Mouse (Mus musculus): ENCODE measurements around the gene Pla2g5. TPM values are rescaled to one million over a fixed set of nuclear protein-coding genes. Genes with fewer than 3 reads are reported as not detected.

The Pla2g5 gene
- polyA plus RNA-seq, 1 experiment from 2014 or later = 1.4 TPM

- in situ Hi-C loops (cut with MboI; ENCODE audit: low pct_unique_long_range_greater_than_20kb) = no loop called here
- DNase-seq (ENCODE audit: low read depth, low spot score) = no peak
- CTCF ChIA-PET = interaction anchor here (0.8 kb wide), 1 partner anchor 51 kb away, joined by 3 read pairs; no protein-coding TSS in a partner anchor
- no peak for ATAC-seq
- no peaks in the 10 kb centered on the region for H3K27me3 ChIP-seq
- TF ChIP-seq CTCF (IDR thresholded peaks at IDR 0.05) = no peak
- POLR2A ChIA-PET = no interaction called here
Measured at GRCm38 (mm10) chr4:138800134-138800744, 63.0 kb downstream of the Pla2g5 start.

DNA sequence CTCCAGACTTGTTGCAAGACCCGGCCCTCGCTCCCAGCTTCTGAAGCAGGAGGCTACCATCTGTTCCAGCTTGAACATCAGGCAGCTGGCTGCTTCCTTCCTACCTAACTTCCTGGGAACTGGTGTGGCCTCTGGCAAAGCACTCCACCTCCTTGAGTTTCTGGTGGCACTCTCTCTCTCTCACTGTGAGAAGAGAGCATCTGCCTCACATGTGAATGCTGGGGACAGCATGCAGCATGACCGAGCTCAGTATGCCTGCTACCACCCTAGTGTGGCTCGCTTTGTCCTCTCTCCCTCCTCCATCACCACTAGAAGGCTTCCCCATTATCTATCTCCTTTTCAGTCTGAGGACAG, 66.1 kb downstream of the Pla2g5 start:
- TF ChIP-seq CTCF (IDR thresholded peaks at IDR 0.05) = no peak
- ChIA-PET POLR2A (no interaction called here), CTCF (no interaction called here)
- H3K27me3 ChIP-seq = no peaks in the 10 kb centered on the region
- in situ Hi-C loops (cut with MboI; ENCODE audit: low pct_unique_long_range_greater_than_20kb) = no loop called here
- ATAC-seq (no peak), DNase-seq (ENCODE audit: low read depth, low spot score) (no peak)

DNA sequence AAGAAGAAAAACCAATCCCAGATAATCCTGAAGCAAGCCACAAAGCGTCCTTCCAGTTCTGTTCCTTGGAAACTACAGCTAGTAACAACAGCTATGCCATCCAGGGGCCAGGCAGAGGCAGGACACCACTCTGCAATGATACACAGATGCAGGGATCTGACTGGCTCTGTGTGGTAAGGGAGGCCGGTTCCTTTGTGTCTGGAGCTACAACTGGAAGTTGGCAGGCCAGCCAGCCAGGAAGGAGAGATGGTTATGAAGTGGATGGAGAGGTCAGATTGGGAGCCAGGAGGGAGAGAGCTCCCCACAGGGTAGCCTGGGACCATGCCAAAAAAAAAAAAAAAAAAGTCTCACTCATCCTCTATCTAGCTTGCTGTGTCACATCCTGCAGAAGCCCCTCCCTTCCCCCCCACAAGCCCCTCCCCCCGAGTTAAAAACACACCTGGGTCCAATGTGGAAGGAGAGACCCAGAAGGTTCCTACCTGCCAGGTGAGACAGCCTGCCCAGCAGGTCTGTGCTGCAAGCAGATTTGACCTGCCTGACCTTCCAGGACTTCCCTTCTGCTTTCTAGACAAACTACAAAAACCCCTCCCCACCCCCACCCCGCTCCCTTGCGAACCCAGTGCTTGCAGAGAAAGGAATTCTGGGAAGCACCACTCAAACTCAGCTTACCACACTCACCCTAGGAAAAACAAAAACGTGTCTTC, 66.6 kb downstream of the Pla2g5 start:
- in situ Hi-C loops (cut with MboI; ENCODE audit: low pct_unique_long_range_greater_than_20kb) = no loop called here
- CTCF ChIA-PET = no interaction called here
- no peaks in the 10 kb centered on the region for H3K27me3 ChIP-seq
- DNase-seq (ENCODE audit: low read depth, low spot score) (no peak), ATAC-seq (no peak)
- POLR2A ChIA-PET = no interaction called here
- TF ChIP-seq CTCF (IDR thresholded peaks at IDR 0.05) = no peak

- CTCF ChIA-PET = no interaction called here
- in situ Hi-C loops (cut with MboI; ENCODE audit: low pct_unique_long_range_greater_than_20kb) = no loop called here
- no peaks in the 10 kb centered on the region for H3K27me3 ChIP-seq
- POLR2A ChIA-PET = no interaction called here
- TF ChIP-seq CTCF (IDR thresholded peaks at IDR 0.05) = no peak
- ATAC-seq = no peak
- DNase-seq (ENCODE audit: low read depth, low spot score) = no peak
Measured at GRCm38 (mm10) chr4:138794344-138794743, 68.9 kb downstream of the Pla2g5 start.

DNA sequence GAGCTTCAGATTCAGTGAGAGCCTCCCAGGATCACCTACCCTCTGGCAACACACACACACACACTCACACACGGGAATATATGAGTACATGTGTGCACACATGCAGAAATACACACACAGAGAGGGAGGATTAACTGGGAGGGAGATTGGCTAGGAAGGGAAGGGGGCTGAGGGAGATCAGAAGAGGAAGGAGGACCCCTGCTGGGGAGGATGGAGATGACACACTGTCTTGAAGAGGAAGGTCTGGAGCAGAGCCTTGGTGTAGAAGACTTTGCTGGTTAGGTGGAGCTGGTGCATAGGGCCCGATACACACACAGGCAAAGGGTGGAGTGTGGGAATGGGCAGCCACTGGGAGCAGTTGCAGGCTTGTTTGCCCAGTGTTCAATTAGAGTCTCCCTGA, 70.0 kb downstream of the Pla2g5 start:
- H3K27me3 ChIP-seq = no peaks in the 10 kb centered on the region
- ChIA-PET CTCF (no interaction called here), POLR2A (no interaction called here)
- in situ Hi-C loops (cut with MboI; ENCODE audit: low pct_unique_long_range_greater_than_20kb) = no loop called here
- no peak for TF ChIP-seq CTCF (IDR thresholded peaks at IDR 0.05)
- ATAC-seq (no peak), DNase-seq (ENCODE audit: low read depth, low spot score) (no peak)

- ChIA-PET CTCF (no interaction called here), POLR2A (no interaction called here)
- no peaks in the 10 kb centered on the region for H3K27me3 ChIP-seq
- ATAC-seq (no peak), DNase-seq (ENCODE audit: low read depth, low spot score) (no peak)
- TF ChIP-seq CTCF (IDR thresholded peaks at IDR 0.05) = no peak
- in situ Hi-C loops (cut with MboI; ENCODE audit: low pct_unique_long_range_greater_than_20kb) = no loop called here
Measured at GRCm38 (mm10) chr4:138792599-138792998, 70.7 kb downstream of the Pla2g5 start.

GRCm38 (mm10) chr4:138791452-138791851, 71.8 kb downstream of the Pla2g5 start:
- POLR2A ChIA-PET = interaction anchor here (0.7 kb wide), 1 partner anchor 19 kb away, joined by 3 read pairs; no protein-coding TSS in a partner anchor
- ATAC-seq = no peak
- DNase-seq (ENCODE audit: low read depth, low spot score) = no peak

GRCm38 (mm10) chr4:138788381-138788780, 74.9 kb downstream of the Pla2g5 start:
- ChIA-PET POLR2A (interaction anchor here (1.0 kb wide), 1 partner anchor 16 kb away, joined by 3 read pairs; no protein-coding TSS in a partner anchor), CTCF (no interaction called here)
- in situ Hi-C loops (cut with MboI; ENCODE audit: low pct_unique_long_range_greater_than_20kb) = no loop called here
- DNase-seq (ENCODE audit: low read depth, low spot score) (no peak), ATAC-seq (no peak)
- TF ChIP-seq CTCF (IDR thresholded peaks at IDR 0.05) = no peak
- H3K27me3 ChIP-seq = no peaks in the 10 kb centered on the region

More at GRCm38 (mm10) chr4:138791452-138791851, 71.8 kb downstream of the Pla2g5 start:
- CTCF ChIA-PET = no interaction called here
- TF ChIP-seq CTCF (IDR thresholded peaks at IDR 0.05) = no peak
- in situ Hi-C loops (cut with MboI; ENCODE audit: low pct_unique_long_range_greater_than_20kb) = no loop called here
- H3K27me3 ChIP-seq = no peaks in the 10 kb centered on the region

DNA sequence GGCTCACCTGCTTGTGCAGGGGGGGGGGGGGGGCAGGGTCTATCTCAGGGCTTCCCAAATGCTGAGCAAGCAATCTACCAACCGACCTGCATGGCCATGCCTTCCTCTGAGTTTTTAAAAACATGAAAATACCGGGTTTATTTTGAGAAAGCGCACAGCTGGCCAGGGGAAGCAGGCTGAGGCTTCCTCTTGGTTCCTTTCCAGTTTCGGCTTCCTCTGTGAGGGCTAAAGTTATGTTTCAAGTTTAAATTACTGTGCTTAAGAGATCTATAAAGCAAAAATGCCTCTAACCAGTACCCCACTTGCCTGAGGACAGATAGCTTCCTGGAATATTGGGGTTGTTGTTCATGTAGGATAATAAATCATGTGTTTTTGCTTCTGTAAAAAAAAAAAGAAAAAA, 77.1 kb downstream of the Pla2g5 start:
- TF ChIP-seq CTCF (IDR thresholded peaks at IDR 0.05) = no peak
- no peaks in the 10 kb centered on the region for H3K27me3 ChIP-seq
- ChIA-PET CTCF (no interaction called here), POLR2A (no interaction called here)
- no peak for DNase-seq (ENCODE audit: low read depth, low spot score)
- no peak for ATAC-seq
- in situ Hi-C loops (cut with MboI; ENCODE audit: low pct_unique_long_range_greater_than_20kb) = no loop called here

GRCm38 (mm10) chr4:138785721-138786120, 77.6 kb downstream of the Pla2g5 start:
- TF ChIP-seq CTCF (IDR thresholded peaks at IDR 0.05) = no peak
- CTCF ChIA-PET = no interaction called here
- POLR2A ChIA-PET = no interaction called here
- no peaks in the 10 kb centered on the region for H3K27me3 ChIP-seq
- no peak for ATAC-seq
- DNase-seq (ENCODE audit: low read depth, low spot score) = no peak
- in situ Hi-C loops (cut with MboI; ENCODE audit: low pct_unique_long_range_greater_than_20kb) = no loop called here

DNA sequence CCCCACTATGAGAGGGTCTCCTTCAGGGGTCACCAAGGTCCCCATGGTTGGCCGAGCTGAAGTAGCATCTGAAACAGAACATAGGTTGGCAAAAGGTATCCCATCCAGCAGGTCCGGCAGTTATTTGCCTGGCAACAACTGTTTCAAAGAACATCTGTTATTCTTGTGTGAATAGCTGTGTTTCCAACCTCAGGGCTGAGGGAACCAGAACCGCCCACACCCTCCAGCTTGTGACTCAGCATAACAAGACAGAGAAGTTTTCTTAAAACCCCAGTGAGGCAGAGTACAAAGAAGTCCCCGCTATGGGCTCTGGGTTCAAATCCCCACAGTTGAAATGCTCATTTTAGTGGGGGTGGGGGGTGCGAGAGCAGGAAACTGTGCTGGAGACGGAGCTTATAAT, 81.2 kb downstream of the Pla2g5 start:
- ChIA-PET POLR2A (no interaction called here), CTCF (no interaction called here)
- no peak for TF ChIP-seq CTCF (IDR thresholded peaks at IDR 0.05)
- ATAC-seq (no peak), DNase-seq (ENCODE audit: low read depth, low spot score) (no peak)
- H3K27me3 ChIP-seq = peaks cover 6% of the 10 kb centered on the region
- in situ Hi-C loops (cut with MboI; ENCODE audit: low pct_unique_long_range_greater_than_20kb) = no loop called here
